Mouse (Mus musculus) heart, embryonic 11.5 days (tissue): ENCODE measurements around the gene Gabbr1. TPM values are rescaled to one million over a fixed set of nuclear protein-coding genes. Genes with fewer than 3 reads are reported as not detected.

Experiments used
- ATAC-seq: fragments of 200-750 bp; cut with Nextera tagmentation; replicated peaks from 2 replicates; pipeline ENCODE4 v1.8.0; 2017; ENCODE audit warnings: moderate library complexity; ENCODE audit not compliant: insufficient number of reproducible peaks, low FRiP score, low TSS enrichment
- H3K27ac ChIP-seq: fragments of 300-500 bp; sonication (generic); 2 replicates; pipeline ENCODE4 v1.5.1; 2014; ENCODE audit warnings: mild to moderate bottlenecking, low read depth, low read length
- H3K27me3 ChIP-seq: fragments of 300-500 bp; sonication (generic); 2 replicates; pipeline ENCODE4 v1.6.1; 2014; ENCODE audit warnings: mild to moderate bottlenecking, low read length, mixed read lengths; ENCODE audit not compliant: control insufficient read depth, insufficient read depth
- H3K36me3 ChIP-seq: fragments of 300-500 bp; sonication (generic); 2 replicates; pipeline ENCODE4 v1.6.1; 2014; ENCODE audit warnings: mild to moderate bottlenecking, low read length, moderate library complexity, mixed read lengths; ENCODE audit not compliant: control insufficient read depth, insufficient read depth
- H3K4me1 ChIP-seq: fragments of 300-500 bp; sonication (generic); 2 replicates; pipeline ENCODE4 v1.6.1; 2014; ENCODE audit warnings: low read length; ENCODE audit not compliant: control insufficient read depth, insufficient read depth
- H3K4me2 ChIP-seq: fragments of 300-500 bp; sonication (generic); 2 replicates; pipeline ENCODE4 v1.6.1; 2014; ENCODE audit warnings: mild to moderate bottlenecking, moderate library complexity
- H3K4me3 ChIP-seq: fragments of 300-500 bp; sonication (generic); 2 replicates; pipeline ENCODE4 v1.5.1; 2014; ENCODE audit warnings: low read depth, low read length
- H3K9ac ChIP-seq: fragments of 300-500 bp; sonication (generic); 2 replicates; pipeline ENCODE4 v1.6.1; 2014; ENCODE audit warnings: mild to moderate bottlenecking, low read depth, low read length, moderate library complexity
- H3K9me3 ChIP-seq: fragments of 300-500 bp; sonication (generic); replicated peaks from 2 replicates; pipeline ENCODE4 v1.6.1; 2016; ENCODE audit warnings: low read length; ENCODE audit not compliant: control insufficient read depth
- WGBS: fragments of 180-500 bp; shearing (Covaris S2); extraction: QIAGEN DNeasy Blood & Tissue Kit; methylation state at CpG from one replicate; pipeline ENCODE4 v1.1.7; 2014; ENCODE audit not compliant: insufficient replicate concordance; 5-methylcytosine and 5-hydroxymethylcytosine counted together
- polyA plus RNA-seq: library from polyadenylated mRNA; unstranded; fragments of >200 nt; fragmentation: Nextera tagmentation; extraction: Ambion mirVana; gene quantifications from 2 replicates; pipeline ENCODE4 v1.2.1, GENCODE M21; 2014

The Gabbr1 gene
- polyA plus RNA-seq, 1 experiment from 2014 or later: 6.0 TPM

DNA sequence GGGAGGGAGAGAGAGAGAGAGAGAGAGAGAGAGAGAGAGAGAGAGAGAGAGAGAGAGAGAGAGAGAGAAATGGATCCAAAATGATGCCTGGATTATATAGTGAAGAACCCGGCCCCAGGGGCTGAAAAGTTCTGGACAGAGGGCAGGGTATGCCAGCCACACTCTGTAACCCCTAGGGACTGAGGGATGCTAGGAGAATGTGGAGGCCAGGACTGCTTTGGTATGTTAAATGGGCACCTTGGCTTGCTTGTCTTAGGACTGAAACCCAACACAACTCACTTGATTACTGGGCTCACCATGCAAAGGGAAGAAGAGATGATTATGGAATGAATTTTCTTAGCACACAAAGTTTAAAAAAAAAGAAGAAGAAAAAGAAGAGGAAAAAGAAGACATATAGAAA is 32.4 kb downstream of the Gabbr1 start:
- WGBS: 35% methylated on average over 1 of the region's 1 CpGs
- no peaks in the 10 kb centered on the region for H3K27me3 ChIP-seq
- ATAC-seq: no peak
- no peaks in the 10 kb centered on the region; the same call in 1 of the 2 replicates for H3K36me3 ChIP-seq
- H3K27ac ChIP-seq: no peak overlapping the region
- H3K9me3 ChIP-seq: no peaks in the 10 kb centered on the region
- H3K4me1 ChIP-seq: no peaks in the 10 kb centered on the region
- H3K4me2 ChIP-seq: no peak overlapping the region
- no peak overlapping the region for H3K9ac ChIP-seq
- H3K4me3 ChIP-seq: no peak overlapping the region

DNA sequence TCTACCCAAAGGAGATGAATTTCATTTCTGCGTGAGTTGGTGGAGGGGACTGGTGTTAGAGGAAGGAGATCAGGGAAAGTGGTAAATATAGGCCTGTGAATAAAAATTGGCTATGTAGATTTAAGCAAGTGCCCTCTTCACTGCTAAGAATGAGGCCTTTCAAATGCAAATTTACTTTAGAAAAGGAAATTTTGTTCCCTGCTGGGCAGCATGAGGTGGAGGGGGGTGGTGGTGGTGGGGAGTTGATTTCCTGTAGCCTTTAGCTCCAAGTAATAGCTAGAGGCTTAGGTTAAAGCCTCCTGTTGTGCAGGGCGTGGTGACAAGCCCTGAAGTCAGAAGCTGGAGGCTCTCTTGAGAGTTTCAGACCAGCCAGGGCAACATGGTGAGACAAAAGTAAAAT is 33.2 kb downstream of the Gabbr1 start:
- Histone ChIP-seq H3K27ac (no peak overlapping the region), H3K4me3 (no peak overlapping the region), H3K36me3 (no peaks in the 10 kb centered on the region; the same call in 1 of the 2 replicates), H3K27me3 (no peaks in the 10 kb centered on the region), H3K4me1 (no peaks in the 10 kb centered on the region), H3K4me2 (no peak overlapping the region), H3K9ac (no peak overlapping the region), H3K9me3 (no peaks in the 10 kb centered on the region)
- ATAC-seq: no peak
- WGBS: 30% methylated on average over 2 of the region's 2 CpGs

DNA sequence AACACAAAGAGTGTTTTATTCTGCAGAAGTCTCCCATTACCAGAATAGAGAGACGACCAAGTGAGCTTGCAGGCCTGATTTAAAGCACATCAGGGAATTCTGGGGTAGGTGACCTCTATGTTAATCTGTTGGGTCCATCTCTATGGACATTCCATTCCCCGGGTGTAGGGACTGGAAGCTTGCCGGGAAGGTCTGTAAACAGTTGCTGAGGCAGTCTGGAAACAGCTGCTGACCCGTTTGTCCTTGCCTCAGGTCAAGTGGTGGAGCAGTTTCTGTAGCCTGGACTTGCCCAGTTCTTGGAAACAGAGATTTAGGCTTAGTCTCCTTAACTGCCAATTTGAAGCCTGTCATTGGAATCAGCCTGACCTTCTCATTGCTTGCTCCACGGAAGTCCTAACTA is 34.4 kb downstream of the Gabbr1 start:
- H3K36me3 ChIP-seq: no peaks in the 10 kb centered on the region; the same call in 1 of the 2 replicates
- H3K4me3 ChIP-seq: no peak overlapping the region
- no peak overlapping the region for H3K4me2 ChIP-seq
- no peaks in the 10 kb centered on the region for H3K4me1 ChIP-seq
- WGBS: 17% methylated on average over 5 of the region's 5 CpGs
- H3K9me3 ChIP-seq: no peaks in the 10 kb centered on the region
- H3K27me3 ChIP-seq: no peaks in the 10 kb centered on the region
- no peak overlapping the region for H3K9ac ChIP-seq
- ATAC-seq: no peak
- H3K27ac ChIP-seq: no peak overlapping the region

DNA sequence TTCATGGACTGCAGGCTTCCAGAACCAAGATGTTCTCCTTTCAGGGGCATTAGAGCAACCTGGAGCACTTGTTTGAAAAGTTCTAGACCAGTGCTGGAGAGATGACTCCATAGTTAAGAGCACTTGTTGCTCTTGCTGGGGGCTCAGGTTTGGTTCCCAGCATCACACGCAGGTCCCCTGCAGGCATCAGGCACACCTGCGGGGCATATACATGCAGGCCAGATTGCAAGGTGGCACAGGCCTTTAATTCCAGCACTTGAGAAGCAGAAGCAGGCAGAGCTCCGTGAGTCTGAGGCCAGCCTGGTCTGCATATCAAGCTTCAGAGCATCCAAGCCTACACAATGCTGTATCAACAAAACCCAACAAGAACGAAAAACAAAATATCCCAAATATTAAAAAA is 35.9 kb downstream of the Gabbr1 start:
- no peak for ATAC-seq
- Histone ChIP-seq H3K4me1 (no peaks in the 10 kb centered on the region), H3K4me3 (no peak overlapping the region), H3K4me2 (no peak overlapping the region), H3K27ac (no peak overlapping the region), H3K27me3 (no peaks in the 10 kb centered on the region), H3K9me3 (no peaks in the 10 kb centered on the region), H3K9ac (no peak overlapping the region), H3K36me3 (no peaks in the 10 kb centered on the region)
- 86% methylated on average over 4 of the region's 4 CpGs for WGBS

DNA sequence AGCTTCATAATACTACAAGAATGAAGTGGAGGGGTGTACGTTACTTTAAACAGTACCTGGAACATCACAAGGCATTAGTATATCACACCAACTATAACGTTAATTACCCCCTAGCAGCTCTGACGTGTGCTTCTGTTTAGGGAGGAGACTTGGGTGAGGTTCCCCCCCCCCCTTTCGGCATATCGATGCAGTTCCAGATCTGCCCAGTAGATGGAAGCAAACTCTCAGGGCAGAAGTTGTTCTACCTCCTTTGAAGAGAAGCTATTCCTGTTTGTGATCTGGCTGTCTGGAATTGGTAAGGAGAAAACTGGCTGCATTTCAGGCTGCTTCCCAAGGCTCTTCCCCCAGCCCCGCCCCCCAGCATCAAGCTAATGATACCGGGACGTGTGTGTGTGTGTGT is 37.6 kb downstream of the Gabbr1 start:
- no peak for ATAC-seq
- Histone ChIP-seq H3K27me3 (no peaks in the 10 kb centered on the region), H3K9me3 (no peaks in the 10 kb centered on the region), H3K4me1 (no peaks in the 10 kb centered on the region), H3K27ac (no peak overlapping the region), H3K4me2 (no peak overlapping the region), H3K36me3 (no peaks in the 10 kb centered on the region), H3K4me3 (no peak overlapping the region), H3K9ac (no peak overlapping the region)
- WGBS: 2% methylated on average over 8 of the region's 8 CpGs

DNA sequence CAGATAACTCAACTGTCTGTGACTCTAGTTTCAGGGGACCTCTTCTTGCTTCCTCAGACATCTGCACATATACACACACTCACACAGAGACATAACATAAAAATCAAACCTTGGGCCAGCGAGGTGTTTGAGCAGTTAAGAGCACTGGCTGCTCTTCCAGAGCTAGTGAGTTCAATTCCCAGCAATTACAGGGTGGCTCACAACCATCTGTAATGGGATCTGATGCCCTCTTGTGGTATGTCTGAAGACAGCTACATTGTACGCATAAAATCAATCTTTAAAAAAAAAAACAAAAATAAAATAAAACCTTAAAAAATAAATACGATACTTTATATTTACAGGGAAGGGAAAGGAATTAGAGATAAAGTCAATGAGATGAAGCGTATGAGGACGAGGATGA is 38.9 kb downstream of the Gabbr1 start:
- WGBS: 61% methylated on average over 5 of the region's 5 CpGs
- no peak overlapping the region for H3K27ac ChIP-seq
- no peaks in the 10 kb centered on the region for H3K36me3 ChIP-seq
- H3K27me3 ChIP-seq: no peaks in the 10 kb centered on the region
- no peak for ATAC-seq
- H3K4me2 ChIP-seq: no peak overlapping the region
- H3K4me3 ChIP-seq: no peak overlapping the region
- no peaks in the 10 kb centered on the region for H3K9me3 ChIP-seq
- H3K9ac ChIP-seq: no peak overlapping the region
- no peaks in the 10 kb centered on the region for H3K4me1 ChIP-seq

DNA sequence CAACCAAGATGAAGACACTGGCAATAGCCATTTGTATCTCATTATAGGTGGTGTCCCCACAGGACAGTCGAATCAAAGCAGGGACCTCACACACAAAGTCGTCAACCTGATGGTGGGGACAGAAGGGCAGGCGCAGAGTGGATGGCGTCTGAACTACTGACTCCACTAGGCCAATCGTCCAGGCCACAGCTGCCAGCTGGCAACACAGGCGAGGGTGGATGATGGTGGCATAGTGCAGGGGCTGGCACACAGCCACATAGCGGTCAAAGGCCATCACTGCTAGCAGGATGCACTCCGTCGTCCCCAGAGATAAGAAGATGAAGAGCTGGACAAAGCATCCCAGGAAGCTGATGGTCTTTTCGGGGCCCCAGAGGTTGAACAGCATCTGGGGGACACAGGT is 39.8 kb downstream of the Gabbr1 start:
- Histone ChIP-seq H3K27ac (no peak overlapping the region), H3K9ac (no peak overlapping the region), H3K4me2 (no peak overlapping the region), H3K36me3 (no peaks in the 10 kb centered on the region), H3K9me3 (no peaks in the 10 kb centered on the region), H3K27me3 (no peaks in the 10 kb centered on the region), H3K4me3 (no peak overlapping the region), H3K4me1 (no peaks in the 10 kb centered on the region)
- 66% methylated on average over 10 of the region's 10 CpGs for WGBS
- no peak for ATAC-seq

DNA sequence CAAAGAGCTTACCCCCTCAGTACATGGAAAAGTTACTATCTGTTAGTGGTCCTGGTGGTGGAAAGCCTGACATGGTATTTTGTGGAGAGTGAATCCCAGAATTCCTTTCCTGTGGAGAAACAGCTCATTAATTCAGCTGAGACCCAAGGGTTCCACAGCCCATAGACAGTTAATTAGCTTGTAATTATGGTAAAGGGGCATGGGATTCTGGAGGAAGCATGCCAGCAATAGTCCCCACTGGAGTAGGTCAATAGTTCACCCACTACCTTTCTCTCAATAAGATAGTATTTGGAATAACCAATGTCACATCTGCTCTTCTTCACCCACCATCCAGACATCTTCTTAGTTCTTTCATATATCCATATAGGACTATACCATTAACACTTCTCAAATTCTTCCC is 42.6 kb downstream of the Gabbr1 start, which contains the start of gene Olfr90:
Gene Olfr90, minus strand, starts transcription at position 101 of the 400 bp plus-strand sequence.
- Histone ChIP-seq H3K27ac (no peak within 1 kb of the TSS), H3K36me3 (no peaks in the 10 kb centered on the region), H3K27me3 (no peaks in the 10 kb centered on the region), H3K9me3 (no peaks in the 10 kb centered on the region), H3K4me2 (no peak within 1 kb of the TSS), H3K9ac (no peak within 1 kb of the TSS), H3K4me1 (no peaks in the 10 kb centered on the region), H3K4me3 (no peak within 1 kb of the TSS)
- ATAC-seq: no peak

DNA sequence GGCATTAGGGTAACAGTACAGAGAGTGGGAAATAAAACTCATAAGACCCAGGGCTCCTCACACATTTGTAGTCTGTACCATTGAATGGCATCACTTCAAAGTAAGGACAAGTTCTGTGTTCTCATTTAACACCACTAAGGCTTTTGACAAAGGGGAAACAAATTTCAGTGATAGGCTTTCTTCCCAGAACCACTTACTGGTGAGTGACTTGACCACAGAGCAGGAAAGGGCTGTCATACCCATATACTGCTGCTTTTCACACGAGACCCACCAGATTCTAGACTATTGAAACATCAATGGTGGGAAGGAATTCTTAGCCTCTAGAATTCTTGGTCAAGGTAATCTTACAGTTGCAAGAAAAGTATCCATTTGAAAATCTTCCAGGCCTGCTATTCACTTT is 46.4 kb downstream of the Gabbr1 start:
- no peak overlapping the region for H3K9ac ChIP-seq
- H3K36me3 ChIP-seq: no peaks in the 10 kb centered on the region
- H3K27me3 ChIP-seq: no peaks in the 10 kb centered on the region
- H3K9me3 ChIP-seq: no peaks in the 10 kb centered on the region
- H3K4me2 ChIP-seq: no peak overlapping the region
- H3K27ac ChIP-seq: no peak overlapping the region
- no peak overlapping the region for H3K4me3 ChIP-seq
- WGBS: 73% methylated on average over 1 of the region's 1 CpGs
- ATAC-seq: no peak
- H3K4me1 ChIP-seq: no peaks in the 10 kb centered on the region
